8 mouse cellular contexts compared by ENCODE assay signal in genomic region chr5:123684221-123685144, GRCm38 (mm10). TPM values are rescaled to one million over a fixed set of nuclear protein-coding genes. Genes with fewer than 3 reads are reported as not detected.
A peak's percentile ranks its signal among the peaks of the same experiment; 100 is the strongest.
DNase-seq lines count a peak whose midpoint lies in the region; ATAC-seq lines count a peak whose summit lies in the region.

Gene Clip1, minus strand, starts transcription at chr5:123684618.

- DNase-seq in adrenal gland, adult (ENCODE audit: inconsistent age in 2 of 2, low spot score in 1 of 2): peak; percentile 81 to 83
- peak; percentile 68 to 77 for DNase-seq in cerebellum, postnatal 36 days
- DNase-seq in frontal cortex, postnatal 36 days (ENCODE audit: low spot score in 2 of 2): peak; percentile 75 to 81
- DNase-seq in layer of hippocampus, postnatal 25 days (ENCODE audit: extremely low spot score in 1 of 2, low spot score in 1 of 2): peak; percentile 64 to 65
- peak; percentile 75 for DNase-seq in lung, postnatal 14 days
- peak; percentile 77 for DNase-seq in ovary, postnatal 36 days (ENCODE audit: low spot score)
- peak; percentile 70 for DNase-seq in urinary bladder, postnatal 14 days (ENCODE audit: low spot score)

- peak within 1 kb of the TSS; percentile 99 for H3K9ac ChIP-seq in hindbrain, embryonic 12.5 days

- peak; percentile 81 for ATAC-seq in hindbrain, embryonic 12.5 days (ENCODE audit: low FRiP score)

- under 1% methylated on average over 42 of the region's 64 CpGs for WGBS in hindbrain, embryonic 12.5 days

- peak within 1 kb of the TSS; percentile 70 for H3K4me2 ChIP-seq in hindbrain, embryonic 12.5 days (replicated peaks)

- peaks cover 17% of the 10 kb centered on the region for H3K4me1 ChIP-seq in hindbrain, embryonic 12.5 days

- H3K9me3 ChIP-seq in hindbrain, embryonic 12.5 days (replicated peaks): no peaks in the 10 kb centered on the region

- H3K27ac ChIP-seq in hindbrain, embryonic 12.5 days: peak within 1 kb of the TSS; percentile 99

- peak within 1 kb of the TSS; percentile 96 for H3K4me3 ChIP-seq in hindbrain, embryonic 12.5 days

- no peaks in the 10 kb centered on the region for H3K27me3 ChIP-seq in hindbrain, embryonic 12.5 days

- H3K36me3 ChIP-seq in hindbrain, embryonic 12.5 days: no peaks in the 10 kb centered on the region

RNA-seq across cellular contexts. Expression of gene Clip1, which starts in this region (rescaled TPM):
- polyA plus RNA-seq in hindbrain, embryonic 12.5 days (2016; fragmentation: Nextera tagmentation; extraction: Ambion mirVana): 71.4 and 74.6 TPM in 2 replicates
- total RNA-seq in layer of hippocampus, postnatal 25 days (2021): 100 to 1,000 TPM; 114 to 130 TPM

Comparison
In these comparisons a context has a peak if more than half of its experiments do, and no peak if none do; other contexts are left out.
1. Peak in every context shown above with its lines: DNase-seq, ATAC-seq, H3K4me3 ChIP-seq and H3K27ac ChIP-seq.